Mouse (Mus musculus) frontal cortex, postnatal 10 days (tissue): ENCODE measurements around the gene Gm16368.
"Not testable (repeated sequence)": the region's sequence is repeated elsewhere in the genome, so short reads cannot be mapped to it uniquely, and the experiment has no call there.

Experiments
- DNase-seq, 2 experiments: peaks; one replicate each; pipeline ENCODE4 v3.0.0; 2022; ENCODE audit warnings: low spot score in 2 of 2, mixed read lengths in 1 of 2

Gene Gm16368

GRCm38 (mm10) chr12:88083397-88083796 lies at the start of gene Gm16368:
Gm16368 (plus strand) TSS chr12:88083697.
- not testable (repeated sequence) for DNase-seq

DNA sequence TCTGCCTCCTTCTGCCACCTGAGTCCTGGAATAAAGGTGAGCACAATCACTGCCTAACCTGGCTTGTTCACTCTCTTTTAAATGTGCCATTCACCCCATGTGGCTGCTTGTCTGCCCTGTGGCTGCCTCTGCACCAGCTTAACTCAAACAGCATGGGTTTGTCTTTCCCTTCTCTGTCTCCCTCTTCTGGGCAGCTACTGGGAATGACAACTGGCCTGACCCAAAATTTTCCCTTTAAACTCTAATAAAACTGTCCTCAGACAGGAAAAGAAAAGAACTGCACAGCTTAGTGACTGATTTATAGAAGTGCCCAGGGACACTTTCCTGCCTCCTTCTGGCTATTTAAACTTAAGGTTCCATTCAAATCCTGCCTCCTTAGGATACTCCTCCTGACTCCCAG lies 44.4 kb upstream of the Gm16368 start:
- not testable (repeated sequence) for DNase-seq

DNA sequence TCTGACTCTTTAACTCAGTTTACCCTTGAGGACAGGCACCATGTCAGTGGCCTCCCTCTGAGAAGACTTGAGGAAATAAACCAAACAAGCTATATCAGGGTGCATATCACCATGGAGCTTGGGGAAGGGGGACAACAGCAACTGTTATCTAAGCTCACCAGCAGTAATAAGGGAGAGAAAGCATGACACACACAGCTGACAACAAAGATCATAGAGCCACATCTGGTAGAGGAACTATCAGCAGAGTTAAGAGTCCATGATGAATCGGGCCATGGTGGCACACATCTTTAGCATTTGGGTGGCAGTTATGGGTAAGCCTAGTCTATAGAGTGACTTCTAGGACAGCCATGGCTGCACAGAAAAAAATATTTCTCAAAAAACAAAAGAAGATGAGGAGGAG lies 43.8 kb upstream of the Gm16368 start:
- not testable (repeated sequence) for DNase-seq

DNA sequence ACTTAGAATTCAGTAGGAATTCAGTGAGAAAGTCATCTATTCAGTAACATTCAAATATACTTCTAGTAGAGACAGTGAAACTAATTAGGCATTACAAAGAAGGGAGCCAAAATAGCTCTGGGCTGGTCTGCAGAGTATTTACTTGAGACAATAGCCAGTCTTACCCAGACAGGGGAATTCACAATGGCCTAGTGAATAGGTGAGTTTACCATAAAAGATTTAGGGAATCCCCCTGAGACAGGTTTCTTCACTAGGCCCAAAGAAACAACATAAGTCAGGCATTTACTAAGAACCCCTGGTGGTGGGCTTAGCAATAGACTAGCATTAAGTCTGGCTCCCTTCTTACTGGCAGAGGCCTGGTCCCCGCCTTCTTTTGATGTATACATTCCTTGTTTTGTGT lies 38.3 kb upstream of the Gm16368 start:
- not testable (repeated sequence) for DNase-seq
